Mouse (Mus musculus): ENCODE data around the gene Gm13030. TPM values are rescaled to one million over a fixed set of nuclear protein-coding genes. Genes with fewer than 3 reads are reported as not detected.

Gm13030 gene
- total RNA-seq, 2 experiments from 2014 or later = not detected

Other genes with a start within 250 kb of the Gm13030 start
- not detected for gene Vwa5b1, start 238.1 kb downstream of the Gm13030 start, total RNA-seq (2021)
- under 1 TPM; 0.20 to 0.43 TPM for gene Pla2g2c, start 149.2 kb downstream of the Gm13030 start, total RNA-seq (2021)
- under 1 TPM; 0.76 to 0.79 TPM for gene Ubxn10, start 136.8 kb downstream of the Gm13030 start, total RNA-seq (2021)
- 10 to 100 TPM; 19.8 to 31.3 TPM for gene Pla2g2f, start 116.3 kb downstream of the Gm13030 start, total RNA-seq (2021)
- gene Pla2g2d, start 98.2 kb downstream of the Gm13030 start, total RNA-seq (2021) = 1 to 10 TPM; 2.1 to 2.5 TPM
- gene Pla2g5, start 10.5 kb downstream of the Gm13030 start, total RNA-seq (2021) = 10 to 100 TPM; 12.6 to 15.4 TPM
- 1 to 10 TPM; 3.3 to 4.0 TPM for gene Pla2g2e, start 4.0 kb upstream of the Gm13030 start, total RNA-seq (2021)
- 10 to 100 TPM; 10.2 to 14.4 TPM for gene Otud3, start 40.0 kb upstream of the Gm13030 start, total RNA-seq (2021)
- gene Rnf186, start 93.1 kb upstream of the Gm13030 start, total RNA-seq (2021) = not detected
- gene Tmco4, start 98.9 kb upstream of the Gm13030 start, total RNA-seq (2021) = 10 to 100 TPM; 11.3 to 18.1 TPM
- gene Htr6, start 201.6 kb upstream of the Gm13030 start, total RNA-seq (2021) = under 1 TPM; 0.16 to 0.23 TPM
- 10 to 100 TPM; 43.2 to 45.0 TPM for gene Nbl1, start 219.0 kb upstream of the Gm13030 start, total RNA-seq (2021)